Mouse (Mus musculus) spleen, adult 12 weeks (tissue): ENCODE results near the gene Ntng2.

Experiments used
- DNase-seq: peaks from one replicate; pipeline ENCODE4 v3.0.0; 2022; ENCODE audit warnings: low spot score

The Ntng2 gene

GRCm38 (mm10) chr2:29191216-29192215 is 61.3 kb downstream of the Ntng2 start:
- DNase-seq, result no peak

DNA sequence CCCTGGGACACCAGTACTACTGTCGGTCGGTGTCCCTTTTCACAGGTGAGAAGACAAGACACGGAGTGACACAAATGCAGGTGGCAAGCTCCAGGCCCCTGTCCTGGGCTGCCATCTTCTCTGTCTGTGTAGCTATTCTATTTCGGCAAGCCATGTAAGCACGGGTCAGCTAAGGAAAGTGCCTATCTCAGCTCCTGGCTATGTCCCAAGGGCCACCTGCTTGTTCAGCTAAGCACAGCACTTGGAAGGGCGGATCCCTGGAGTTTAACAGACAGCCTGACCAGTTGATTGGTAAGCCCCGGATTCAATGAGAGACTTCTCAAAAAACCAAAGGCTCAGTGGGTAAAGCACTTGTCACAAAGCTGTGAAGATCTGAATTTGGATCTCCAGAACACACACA is 62.4 kb downstream of the Ntng2 start:
- DNase-seq, result no peak

- DNase-seq, result no peak
These were observed 66.6 kb downstream of the Ntng2 start for GRCm38 (mm10) chr2:29186209-29186608.

GRCm38 (mm10) chr2:29183266-29183924 is 69.4 kb downstream of the Ntng2 start:
- DNase-seq, result no peak

GRCm38 (mm10) chr2:29181111-29181510 is 71.7 kb downstream of the Ntng2 start:
- no peak for DNase-seq

DNA sequence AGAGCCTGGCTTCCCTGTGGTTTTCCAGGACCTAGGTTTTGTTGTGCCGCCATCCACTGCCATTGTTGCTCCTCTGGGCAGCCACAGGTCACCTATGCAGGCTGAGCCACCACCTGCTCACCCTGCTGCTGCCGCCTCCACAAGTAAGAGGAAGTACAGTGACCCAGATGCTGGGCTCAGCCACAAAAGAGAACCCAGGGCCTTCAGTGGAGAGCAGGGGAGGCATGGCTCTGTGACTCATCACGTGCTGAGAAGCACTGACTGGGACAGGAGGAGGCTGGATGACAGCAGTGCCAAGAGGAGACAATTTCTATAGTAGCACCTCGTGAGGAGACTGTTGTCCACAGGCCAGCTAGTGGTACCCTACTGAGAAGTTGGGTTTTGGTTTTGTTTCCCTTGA is 73.0 kb downstream of the Ntng2 start:
- no peak for DNase-seq

DNA sequence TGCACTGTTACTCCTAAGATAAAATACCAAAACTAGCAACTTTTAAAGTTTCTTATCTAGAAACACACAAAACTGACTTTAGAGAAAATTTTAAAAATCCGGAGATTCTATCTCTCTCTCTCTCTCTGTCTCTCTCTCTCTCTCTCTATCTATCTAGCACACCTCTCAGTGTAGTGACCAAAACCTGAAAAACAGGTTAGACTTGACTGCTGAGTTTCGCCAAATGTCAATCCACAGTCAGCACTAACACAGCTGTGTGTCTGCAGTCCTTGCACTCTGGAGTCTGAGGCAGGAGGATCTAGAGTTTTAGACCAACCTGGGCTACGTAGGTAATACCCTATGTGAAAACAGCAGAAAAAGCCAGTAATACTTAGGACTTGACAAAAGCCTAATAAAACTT is 77.9 kb downstream of the Ntng2 start:
- DNase-seq, result no peak

DNA sequence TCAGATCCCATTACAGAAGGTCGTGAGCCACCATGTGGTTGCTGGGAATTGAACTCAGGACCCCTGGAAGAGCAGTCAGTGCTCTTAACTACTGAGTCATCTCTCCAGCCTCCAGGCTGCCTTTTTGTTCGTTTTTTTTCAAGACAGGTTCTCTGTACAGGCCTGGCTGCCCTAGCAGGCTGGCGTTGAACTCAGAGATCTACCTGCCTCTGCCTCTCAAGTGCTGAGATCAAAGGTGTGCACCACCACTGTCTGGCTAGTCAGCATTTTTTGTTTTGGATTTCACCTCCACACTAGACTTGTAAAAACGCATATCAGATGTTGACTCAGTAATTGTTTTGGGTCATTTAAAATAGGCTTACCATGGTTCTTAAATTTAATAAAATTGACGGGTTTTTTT is 84.7 kb downstream of the Ntng2 start:
- no peak for DNase-seq

DNA sequence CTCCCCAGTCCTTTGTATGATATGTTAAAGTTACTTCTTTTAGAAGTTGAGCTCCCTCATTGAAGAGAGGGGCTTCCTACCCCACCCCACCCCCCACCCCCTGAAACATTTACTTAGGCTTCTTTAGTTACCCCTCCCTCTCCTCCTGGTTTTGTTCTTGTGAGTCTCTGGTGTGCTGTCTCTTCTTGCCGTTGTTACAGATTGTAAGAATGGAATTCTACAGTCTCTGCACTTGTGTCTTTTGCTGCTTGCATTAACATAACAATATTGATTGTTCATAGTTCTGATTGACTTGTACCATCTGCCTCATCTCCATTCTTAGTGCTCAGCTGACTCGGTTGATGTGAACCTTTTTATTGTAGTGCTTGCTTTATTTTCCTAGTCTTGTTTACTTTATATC is 100.9 kb downstream of the Ntng2 start:
- DNase-seq, result no peak
